Mouse (Mus musculus) midbrain, embryonic 11.5 days (tissue): ENCODE measurements around the gene Erc2. TPM values are rescaled to one million over a fixed set of nuclear protein-coding genes. Genes with fewer than 3 reads are reported as not detected.
A peak's percentile ranks its signal among the peaks of the same experiment; 100 is the strongest.
"Not testable (repeated sequence)": the region's sequence is repeated elsewhere in the genome, so short reads cannot be mapped to it uniquely, and the experiment has no call there.

Experiments
- ATAC-seq: fragments of 200-750 bp; cut with Nextera tagmentation; 2 replicates; pipeline ENCODE4 v1.8.0; 2017; ENCODE audit warnings: moderate TSS enrichment, moderate library complexity; ENCODE audit not compliant: low FRiP score
- DNase-seq: peaks from one replicate; pipeline ENCODE4 v3.0.0; 2015; ENCODE audit warnings: low spot score; ENCODE audit errors: missing footprints
- H3K27ac ChIP-seq: fragments of 300-500 bp; sonication (generic); 2 replicates; pipeline ENCODE4 v1.5.1; 2014; ENCODE audit warnings: low read depth, low read length
- H3K27me3 ChIP-seq: fragments of 300-500 bp; sonication (generic); 2 replicates; pipeline ENCODE4 v1.6.1; 2014; ENCODE audit warnings: mild to moderate bottlenecking, low read length, moderate library complexity, mixed read lengths; ENCODE audit not compliant: control insufficient read depth, insufficient read depth
- H3K36me3 ChIP-seq: fragments of 300-500 bp; sonication (generic); 2 replicates; pipeline ENCODE4 v1.6.1; 2014; ENCODE audit warnings: mild to moderate bottlenecking, low read length, moderate library complexity, mixed read lengths; ENCODE audit not compliant: control insufficient read depth, insufficient read depth
- H3K4me1 ChIP-seq: fragments of 300-500 bp; sonication (generic); 2 replicates; pipeline ENCODE4 v1.6.1; 2014; ENCODE audit warnings: low read length; ENCODE audit not compliant: control insufficient read depth, insufficient read depth
- H3K4me2 ChIP-seq: fragments of 300-500 bp; sonication (generic); 2 replicates; pipeline ENCODE4 v1.6.1; 2014; ENCODE audit warnings: mild to moderate bottlenecking, moderate library complexity
- H3K4me3 ChIP-seq: fragments of 300-500 bp; sonication (generic); 2 replicates; pipeline ENCODE4 v1.5.1; 2014; ENCODE audit warnings: low read depth, low read length
- H3K9ac ChIP-seq: fragments of 300-500 bp; sonication (generic); 2 replicates; pipeline ENCODE4 v1.6.1; 2014; ENCODE audit warnings: low read length
- H3K9me3 ChIP-seq: fragments of 300-500 bp; sonication (generic); 2 replicates; pipeline ENCODE4 v1.6.1; 2016; ENCODE audit warnings: low read length; ENCODE audit not compliant: control insufficient read depth
- WGBS: fragments of 180-500 bp; shearing (Covaris S2); extraction: QIAGEN DNeasy Blood & Tissue Kit; methylation state at CpG from one replicate; pipeline ENCODE4 v1.1.7; 2014; 5-methylcytosine and 5-hydroxymethylcytosine counted together
- polyA plus RNA-seq: library from polyadenylated mRNA; unstranded; fragments of >200 nt; fragmentation: Nextera tagmentation; extraction: Ambion mirVana; gene quantifications from 2 replicates; pipeline ENCODE4 v1.2.1, GENCODE M21; 2014

Gene Erc2
- 10.6 and 13.8 TPM in 2 replicates for polyA plus RNA-seq

- H3K9me3 ChIP-seq: no peaks in the 10 kb centered on the region
- peak within 1 kb of the TSS; percentile 91 for H3K9ac ChIP-seq
- H3K4me3 ChIP-seq: peak within 1 kb of the TSS; percentile 78
- peak; percentile 97 for ATAC-seq
- H3K4me2 ChIP-seq: peak within 1 kb of the TSS; percentile 67
- peak; percentile 96 for DNase-seq
- H3K27ac ChIP-seq: peak within 1 kb of the TSS; percentile 44; the same call in 1 of the 2 replicates
- H3K27me3 ChIP-seq: no peaks in the 10 kb centered on the region
- no peaks in the 10 kb centered on the region for H3K4me1 ChIP-seq
- no peaks in the 10 kb centered on the region for H3K36me3 ChIP-seq
- under 1% methylated on average over 56 of the region's 78 CpGs for WGBS
Observed at GRCm38 (mm10) chr14:27622176-27622922, at the start of gene Erc2. Erc2 (plus strand) TSS chr14:27622428.

- no peaks in the 10 kb centered on the region for H3K4me1 ChIP-seq
- no peaks in the 10 kb centered on the region for H3K27me3 ChIP-seq
- H3K36me3 ChIP-seq: no peaks in the 10 kb centered on the region
- H3K9me3 ChIP-seq: no peaks in the 10 kb centered on the region
- no peak overlapping the region for H3K9ac ChIP-seq
- WGBS: 82% methylated on average over 2 of the region's 2 CpGs
- ATAC-seq (no peak), DNase-seq (no peak)
- no peak overlapping the region for H3K4me2 ChIP-seq
- H3K27ac ChIP-seq: no peak overlapping the region
- H3K4me3 ChIP-seq: no peak overlapping the region
Observed at GRCm38 (mm10) chr14:27578443-27578842, 43.8 kb upstream of the Erc2 start.

- not testable (repeated sequence) for ATAC-seq, H3K4me3 ChIP-seq, H3K9ac ChIP-seq, H3K4me2 ChIP-seq, H3K27ac ChIP-seq, H3K9me3 ChIP-seq, H3K27me3 ChIP-seq, H3K36me3 ChIP-seq, DNase-seq, H3K4me1 ChIP-seq
Observed at GRCm38 (mm10) chr14:27589616-27590015, 32.6 kb upstream of the Erc2 start.

- no peak overlapping the region for H3K4me3 ChIP-seq
- 88% methylated on average over 7 of the region's 7 CpGs for WGBS
- no peaks in the 10 kb centered on the region for H3K36me3 ChIP-seq
- ATAC-seq: no peak
- no peaks in the 10 kb centered on the region for H3K9me3 ChIP-seq
- H3K27me3 ChIP-seq: no peaks in the 10 kb centered on the region
- no peak overlapping the region for H3K27ac ChIP-seq
- no peak for DNase-seq
- H3K9ac ChIP-seq: no peak overlapping the region
- no peaks in the 10 kb centered on the region for H3K4me1 ChIP-seq
- H3K4me2 ChIP-seq: no peak overlapping the region
Observed at GRCm38 (mm10) chr14:27592163-27592562, 30.1 kb upstream of the Erc2 start.

- 7% methylated on average over 7 of the region's 7 CpGs for WGBS
- Histone ChIP-seq H3K4me2 (no peak overlapping the region), H3K4me1 (no peaks in the 10 kb centered on the region), H3K9me3 (no peaks in the 10 kb centered on the region), H3K36me3 (no peaks in the 10 kb centered on the region), H3K27me3 (no peaks in the 10 kb centered on the region), H3K4me3 (no peak overlapping the region), H3K27ac (no peak overlapping the region), H3K9ac (no peak overlapping the region)
- DNase-seq (peak; percentile 96), ATAC-seq (peak; percentile 70)
Observed at GRCm38 (mm10) chr14:27596265-27596664, 26.0 kb upstream of the Erc2 start.

- no peaks in the 10 kb centered on the region for H3K36me3 ChIP-seq
- WGBS: 75% methylated on average over 13 of the region's 13 CpGs
Observed at GRCm38 (mm10) chr14:27602136-27602535, 20.1 kb upstream of the Erc2 start.

GRCm38 (mm10) chr14:27607419-27607818 lies 14.8 kb upstream of the Erc2 start:
- Histone ChIP-seq H3K4me1 (no peaks in the 10 kb centered on the region), H3K9me3 (no peaks in the 10 kb centered on the region), H3K9ac (no peak overlapping the region), H3K27ac (no peak overlapping the region), H3K4me2 (no peak overlapping the region), H3K36me3 (no peaks in the 10 kb centered on the region), H3K4me3 (no peak overlapping the region), H3K27me3 (no peaks in the 10 kb centered on the region)
- 93% methylated on average over 3 of the region's 3 CpGs for WGBS
- ATAC-seq (no peak), DNase-seq (no peak)

More at GRCm38 (mm10) chr14:27602136-27602535, 20.1 kb upstream of the Erc2 start:
- no peaks in the 10 kb centered on the region for H3K4me1 ChIP-seq
- no peaks in the 10 kb centered on the region for H3K9me3 ChIP-seq
- no peak overlapping the region for H3K9ac ChIP-seq
- no peak overlapping the region for H3K4me3 ChIP-seq
- DNase-seq (no peak), ATAC-seq (no peak)
- H3K27ac ChIP-seq: no peak overlapping the region
- H3K4me2 ChIP-seq: no peak overlapping the region
- H3K27me3 ChIP-seq: no peaks in the 10 kb centered on the region

GRCm38 (mm10) chr14:27613766-27614165 lies 8.5 kb upstream of the Erc2 start:
- Histone ChIP-seq H3K9me3 (no peaks in the 10 kb centered on the region), H3K27ac (no peak overlapping the region), H3K36me3 (no peaks in the 10 kb centered on the region), H3K4me1 (no peaks in the 10 kb centered on the region), H3K4me2 (no peak overlapping the region), H3K9ac (no peak overlapping the region), H3K27me3 (no peaks in the 10 kb centered on the region), H3K4me3 (no peak overlapping the region)
- 79% methylated on average over 5 of the region's 5 CpGs for WGBS
- ATAC-seq (no peak), DNase-seq (no peak)

- no peak overlapping the region for H3K4me2 ChIP-seq
Observed at GRCm38 (mm10) chr14:27617286-27617685, 4.9 kb upstream of the Erc2 start.

More at GRCm38 (mm10) chr14:27617286-27617685, 4.9 kb upstream of the Erc2 start:
- H3K27me3 ChIP-seq: no peaks in the 10 kb centered on the region
- no peak for ATAC-seq
- no peaks in the 10 kb centered on the region for H3K9me3 ChIP-seq
- H3K4me3 ChIP-seq: no peak overlapping the region
- H3K36me3 ChIP-seq: no peaks in the 10 kb centered on the region
- DNase-seq: no peak
- WGBS: 88% methylated on average over 3 of the region's 3 CpGs
- H3K27ac ChIP-seq: no peak overlapping the region
- no peak overlapping the region for H3K9ac ChIP-seq
- no peaks in the 10 kb centered on the region for H3K4me1 ChIP-seq
